Mouse (Mus musculus): ENCODE results near the gene Rhag. TPM values are rescaled to one million over a fixed set of nuclear protein-coding genes. Genes with fewer than 3 reads are reported as not detected.
A peak's percentile ranks its signal among the peaks of the same experiment; 100 is the strongest.

Gene Rhag
- total RNA-seq, 1 experiment from 2014 or later, result not detected

GRCm38 (mm10) chr17:40868952-40869747, 58.2 kb downstream of the Rhag start:
- 0 out of 2 replicates have a peak, but pooled peaks have one; percentile 17 for ATAC-seq (replicated peaks; ENCODE audit: insufficient number of reproducible peaks, low FRiP score, low TSS enrichment, poor library complexity, severe bottlenecking)

- no peak for ATAC-seq (replicated peaks; ENCODE audit: insufficient number of reproducible peaks, low FRiP score, low TSS enrichment, poor library complexity, severe bottlenecking)
Measured at GRCm38 (mm10) chr17:40872626-40873025, 61.7 kb downstream of the Rhag start.

GRCm38 (mm10) chr17:40873582-40874011, 62.7 kb downstream of the Rhag start:
- no peak for ATAC-seq (replicated peaks; ENCODE audit: insufficient number of reproducible peaks, low FRiP score, low TSS enrichment, poor library complexity, severe bottlenecking)

- ATAC-seq (replicated peaks; ENCODE audit: insufficient number of reproducible peaks, low FRiP score, low TSS enrichment, poor library complexity, severe bottlenecking), result no peak
Measured at GRCm38 (mm10) chr17:40874701-40875100, 63.8 kb downstream of the Rhag start.

GRCm38 (mm10) chr17:40875568-40875967, 64.6 kb downstream of the Rhag start:
- ATAC-seq (replicated peaks; ENCODE audit: insufficient number of reproducible peaks, low FRiP score, low TSS enrichment, poor library complexity, severe bottlenecking), result no peak

- ATAC-seq (replicated peaks; ENCODE audit: insufficient number of reproducible peaks, low FRiP score, low TSS enrichment, poor library complexity, severe bottlenecking), result no peak
Measured at GRCm38 (mm10) chr17:40877741-40878140, 66.8 kb downstream of the Rhag start.

GRCm38 (mm10) chr17:40879528-40879923, 68.6 kb downstream of the Rhag start:
- no peak for ATAC-seq (replicated peaks; ENCODE audit: insufficient number of reproducible peaks, low FRiP score, low TSS enrichment, poor library complexity, severe bottlenecking)

GRCm38 (mm10) chr17:40879924-40880691, 69.2 kb downstream of the Rhag start, which contains the start of gene 9130008F23Rik:
Gene 9130008F23Rik (minus strand): TSS chr17:40880559.
- ATAC-seq (replicated peaks; ENCODE audit: insufficient number of reproducible peaks, low FRiP score, low TSS enrichment, poor library complexity, severe bottlenecking), result peak; percentile 57

GRCm38 (mm10) chr17:40882172-40882571, 71.2 kb downstream of the Rhag start:
- no peak for ATAC-seq (replicated peaks; ENCODE audit: insufficient number of reproducible peaks, low FRiP score, low TSS enrichment, poor library complexity, severe bottlenecking)

- no peak for ATAC-seq (replicated peaks; ENCODE audit: insufficient number of reproducible peaks, low FRiP score, low TSS enrichment, poor library complexity, severe bottlenecking)
Measured at GRCm38 (mm10) chr17:40885155-40885554, 74.2 kb downstream of the Rhag start.

- ATAC-seq (replicated peaks; ENCODE audit: insufficient number of reproducible peaks, low FRiP score, low TSS enrichment, poor library complexity, severe bottlenecking), result no peak
Measured at GRCm38 (mm10) chr17:40887849-40888536, 77.1 kb downstream of the Rhag start.

Other genes starting within 250 kb of the Rhag start
- gene Esp6, start 249.6 kb upstream of the Rhag start, total RNA-seq (2017), result not detected in 3 replicates
- gene Esp4, start 212.5 kb upstream of the Rhag start, total RNA-seq (2017), result not detected in 3 replicates
- not detected in 3 replicates for gene Esp3, start 179.1 kb upstream of the Rhag start, total RNA-seq (2017)
- gene Esp1, start 84.0 kb upstream of the Rhag start, total RNA-seq (2017), result not detected in 3 replicates
- 2.0 TPM in 1 of 3 replicates, not detected in the others for gene Crisp2, start 4.1 kb upstream of the Rhag start, total RNA-seq (2017)
- gene 9130008F23Rik, start 69.4 kb downstream of the Rhag start, total RNA-seq (2017), result 1.5 to 10.3 TPM (median 4.2 TPM) in 3 replicates
- not detected in 3 replicates for gene Glyatl3, start 103.2 kb downstream of the Rhag start, total RNA-seq (2017)
- gene Mut, start 123.6 kb downstream of the Rhag start, total RNA-seq (2017), result 16.9 to 22.2 TPM (median 17.2 TPM) in 3 replicates
- gene Cenpq, start 123.9 kb downstream of the Rhag start, total RNA-seq (2017), result 25.6 to 42.7 TPM (median 35.8 TPM) in 3 replicates

Measured in monocyte, adult 5-6 weeks (primary cell).